Mouse (Mus musculus) CH12.LX (cell line): ENCODE measurements around the gene Ripk4.

Source experiments
- CTCF ChIP-seq, 2 experiments: IDR thresholded peaks in 1 of 2; conservative IDR thresholded peaks in 1 of 2; 2 replicates each; pipeline ENCODE4 v1.5.1; 2011 to 2012; ENCODE audit warnings: low read depth in 2 of 2, low read length in 2 of 2, improper control_type of control experiment in 1 of 2, inconsistent platforms in 1 of 2, mild to moderate bottlenecking in 1 of 2, moderate library complexity in 1 of 2
- EP300 ChIP-seq: IDR thresholded peaks from 2 replicates; pipeline ENCODE4 v1.6.1; 2011; ENCODE audit warnings: low read length, improper control_type of control experiment
- MAFK ChIP-seq: IDR thresholded peaks from 2 replicates; pipeline ENCODE4 v1.6.1; 2011; ENCODE audit warnings: low read length, improper control_type of control experiment; ENCODE audit not compliant: insufficient replicate concordance
- POLR2AphosphoS2 ChIP-seq: IDR thresholded peaks from 2 replicates; pipeline ENCODE4 v1.6.1; 2011; ENCODE audit warnings: low read depth, low read length, improper control_type of control experiment
- SIN3A ChIP-seq: IDR thresholded peaks from 2 replicates; pipeline ENCODE4 v1.6.1; 2012; ENCODE audit warnings: low read length, improper control_type of control experiment, inconsistent platforms

DNA sequence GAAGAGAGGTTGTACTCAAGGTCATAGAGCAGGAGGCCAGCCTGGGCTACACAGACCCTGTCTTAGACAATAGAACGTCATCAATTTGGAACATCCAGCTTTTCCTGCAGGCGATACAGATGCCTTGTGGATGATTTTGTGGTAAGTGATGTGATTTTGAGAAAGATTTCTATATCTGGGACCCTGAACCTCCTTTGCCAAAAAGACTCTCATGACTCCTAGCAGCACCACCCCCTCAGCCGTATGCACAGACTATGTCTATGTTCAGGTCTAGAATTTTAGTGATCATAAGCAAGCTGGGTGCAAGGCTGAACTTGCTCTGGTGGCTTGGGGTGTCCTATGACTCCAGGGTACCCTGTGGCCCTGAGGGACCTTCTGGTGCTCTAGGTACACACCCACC is 42.1 kb upstream of the Ripk4 start:
- TF ChIP-seq CTCF (conservative IDR thresholded peaks at IDR 0.05 in 1 of 2, IDR thresholded peaks at IDR 0.05 in 1 of 2; ENCODE audit: low read depth in 2 of 2, low read length in 2 of 2) (no peak), SIN3A (no peak), POLR2AphosphoS2 (no peak), MAFK (no peak), EP300 (no peak)
